Mouse (Mus musculus) hindbrain, embryonic 14.5 days (tissue): ENCODE data around the gene Arhgef6. TPM values are rescaled to one million over a fixed set of nuclear protein-coding genes. Genes with fewer than 3 reads are reported as not detected.

ENCODE experiments used
- ATAC-seq: fragments of 200-750 bp; cut with Nextera tagmentation; 2 replicates; pipeline ENCODE4 v1.8.0; 2017; ENCODE audit warnings: moderate number of reproducible peaks, mild to moderate bottlenecking, moderate TSS enrichment, moderate library complexity; ENCODE audit not compliant: low FRiP score
- DNase-seq: peaks from one replicate; pipeline ENCODE4 v3.0.0-alpha.2; 2015; ENCODE audit warnings: low spot score
- H3K27ac ChIP-seq: fragments of 300-500 bp; sonication (generic); 2 replicates; pipeline ENCODE4 v1.5.1; 2014; ENCODE audit warnings: mild to moderate bottlenecking, moderate library complexity
- H3K27me3 ChIP-seq: fragments of 300-500 bp; sonication (generic); 2 replicates; pipeline ENCODE4 v1.6.1; 2014; ENCODE audit warnings: mild to moderate bottlenecking, low read length, mixed read lengths; ENCODE audit not compliant: control insufficient read depth, insufficient read depth
- H3K36me3 ChIP-seq: fragments of 300-500 bp; sonication (generic); replicated peaks from 2 replicates; pipeline ENCODE4 v1.6.1; 2014; ENCODE audit not compliant: control insufficient read depth, insufficient read depth
- H3K4me1 ChIP-seq: fragments of 300-500 bp; sonication (generic); replicated peaks from 2 replicates; pipeline ENCODE4 v1.6.1; 2014; ENCODE audit warnings: antibody characterized with exemption, low read length, mixed read lengths; ENCODE audit not compliant: control insufficient read depth, insufficient read depth
- H3K4me2 ChIP-seq: fragments of 300-500 bp; sonication (generic); replicated peaks from 2 replicates; pipeline ENCODE4 v1.6.1; 2014; ENCODE audit warnings: mild to moderate bottlenecking, moderate library complexity
- H3K4me3 ChIP-seq: fragments of 300-500 bp; sonication (generic); replicated peaks from 2 replicates; pipeline ENCODE4 v1.5.1; 2014; ENCODE audit warnings: mild to moderate bottlenecking, low read length
- H3K9ac ChIP-seq: fragments of 300-500 bp; sonication (generic); 2 replicates; pipeline ENCODE4 v1.6.1; 2014
- H3K9me3 ChIP-seq: fragments of 300-500 bp; sonication (generic); 2 replicates; pipeline ENCODE4 v1.6.1; 2016; ENCODE audit warnings: low read length; ENCODE audit not compliant: control insufficient read depth
- WGBS: fragments of 180-500 bp; shearing (Covaris S2); extraction: QIAGEN DNeasy Blood & Tissue Kit; methylation state at CpG from one replicate; pipeline ENCODE4 v1.1.7; 2014; 5-methylcytosine and 5-hydroxymethylcytosine counted together
- polyA plus RNA-seq: library from polyadenylated mRNA; unstranded; fragments of >200 nt; fragmentation: Nextera tagmentation; extraction: Ambion mirVana; gene quantifications from 2 replicates; pipeline ENCODE4 v1.2.1, GENCODE M21; 2014

The Arhgef6 gene
- polyA plus RNA-seq, 1 experiment from 2014 or later: 8.8 TPM

DNA sequence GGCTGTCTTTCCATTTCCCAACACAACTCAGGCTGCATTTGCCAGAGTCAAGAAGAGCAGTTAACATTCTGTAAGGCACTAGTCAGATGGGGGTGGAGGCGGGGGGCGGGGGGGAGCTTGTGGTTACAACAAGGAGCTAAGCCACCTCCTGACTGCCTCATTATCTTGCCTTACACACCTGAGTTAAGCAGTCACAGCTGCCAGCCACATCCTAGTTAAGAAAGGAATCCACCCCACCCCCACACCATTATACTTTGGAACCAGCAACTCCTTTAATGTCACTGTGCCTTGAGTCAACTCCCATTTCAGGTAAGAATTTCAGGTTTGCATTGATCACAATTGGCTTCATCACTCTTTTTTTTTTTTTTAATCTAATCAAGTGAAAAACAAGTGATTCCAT lies 28.5 kb downstream of the Arhgef6 start:
- H3K9ac ChIP-seq: no peak overlapping the region
- H3K9me3 ChIP-seq: no peaks in the 10 kb centered on the region
- H3K4me3 ChIP-seq: no peak overlapping the region
- H3K4me2 ChIP-seq: no peak overlapping the region
- no peaks in the 10 kb centered on the region for H3K27me3 ChIP-seq
- DNase-seq (no peak), ATAC-seq (no peak)
- WGBS: 74% methylated on average over 2 of the region's 2 CpGs
- no peaks in the 10 kb centered on the region for H3K36me3 ChIP-seq
- no peak overlapping the region for H3K27ac ChIP-seq
- H3K4me1 ChIP-seq: no peaks in the 10 kb centered on the region

DNA sequence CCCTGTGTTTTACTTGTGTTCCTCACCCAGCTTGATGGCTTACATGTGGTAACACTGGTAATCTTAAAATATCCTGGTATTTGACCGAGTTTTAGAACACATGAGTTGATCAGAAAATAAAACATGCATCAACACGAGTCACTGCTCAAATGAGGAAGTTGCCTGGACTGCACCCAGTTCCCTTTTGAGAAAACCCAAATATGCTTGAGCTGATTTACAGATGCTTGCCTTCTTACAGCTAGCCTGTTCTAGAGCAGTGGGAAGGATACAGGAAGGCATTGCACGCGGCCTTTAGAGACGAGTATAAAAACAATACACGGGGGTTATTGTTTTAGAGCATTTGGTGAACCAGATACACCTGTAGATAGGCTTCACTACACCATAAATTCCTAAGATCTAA lies 31.8 kb downstream of the Arhgef6 start:
- no peak for ATAC-seq
- no peaks in the 10 kb centered on the region for H3K36me3 ChIP-seq
- no peaks in the 10 kb centered on the region for H3K27me3 ChIP-seq
- no peak overlapping the region for H3K9ac ChIP-seq
- H3K4me2 ChIP-seq: no peak overlapping the region
- 85% methylated on average over 6 of the region's 6 CpGs for WGBS
- H3K4me3 ChIP-seq: no peak overlapping the region
- no peaks in the 10 kb centered on the region for H3K4me1 ChIP-seq
- H3K27ac ChIP-seq: no peak overlapping the region
- no peak for DNase-seq
- H3K9me3 ChIP-seq: no peaks in the 10 kb centered on the region

DNA sequence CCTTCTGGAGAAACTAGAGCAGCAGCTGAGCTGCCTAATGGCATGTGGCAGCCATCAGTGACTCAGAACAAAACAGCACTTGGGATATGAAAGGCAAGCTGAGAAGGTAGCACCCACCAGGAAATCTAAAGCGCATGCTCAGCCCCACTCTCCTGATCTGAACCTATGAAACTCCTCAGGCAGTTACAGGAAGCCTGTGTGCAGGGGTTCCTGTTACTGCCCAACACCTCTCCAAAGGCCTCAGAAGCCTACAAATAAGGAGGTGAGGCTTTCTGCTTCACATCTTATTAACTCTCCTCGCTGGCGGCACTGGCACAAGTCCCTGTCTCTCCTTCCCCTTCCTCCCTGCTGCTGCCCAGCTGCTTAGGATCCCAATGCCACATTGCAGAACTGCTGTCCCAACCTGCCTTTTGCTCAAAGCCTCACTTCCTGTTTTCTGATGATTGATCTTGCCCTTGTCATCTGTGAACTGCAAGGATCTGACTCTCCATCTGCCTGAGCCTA lies 33.7 kb downstream of the Arhgef6 start:
- ATAC-seq (no peak), DNase-seq (no peak)
- H3K9ac ChIP-seq: no peak overlapping the region
- H3K4me2 ChIP-seq: no peak overlapping the region
- H3K9me3 ChIP-seq: no peaks in the 10 kb centered on the region
- H3K27me3 ChIP-seq: no peaks in the 10 kb centered on the region
- H3K4me1 ChIP-seq: no peaks in the 10 kb centered on the region
- H3K27ac ChIP-seq: no peak overlapping the region
- H3K36me3 ChIP-seq: no peaks in the 10 kb centered on the region
- WGBS: 84% methylated on average over 3 of the region's 3 CpGs
- H3K4me3 ChIP-seq: no peak overlapping the region

DNA sequence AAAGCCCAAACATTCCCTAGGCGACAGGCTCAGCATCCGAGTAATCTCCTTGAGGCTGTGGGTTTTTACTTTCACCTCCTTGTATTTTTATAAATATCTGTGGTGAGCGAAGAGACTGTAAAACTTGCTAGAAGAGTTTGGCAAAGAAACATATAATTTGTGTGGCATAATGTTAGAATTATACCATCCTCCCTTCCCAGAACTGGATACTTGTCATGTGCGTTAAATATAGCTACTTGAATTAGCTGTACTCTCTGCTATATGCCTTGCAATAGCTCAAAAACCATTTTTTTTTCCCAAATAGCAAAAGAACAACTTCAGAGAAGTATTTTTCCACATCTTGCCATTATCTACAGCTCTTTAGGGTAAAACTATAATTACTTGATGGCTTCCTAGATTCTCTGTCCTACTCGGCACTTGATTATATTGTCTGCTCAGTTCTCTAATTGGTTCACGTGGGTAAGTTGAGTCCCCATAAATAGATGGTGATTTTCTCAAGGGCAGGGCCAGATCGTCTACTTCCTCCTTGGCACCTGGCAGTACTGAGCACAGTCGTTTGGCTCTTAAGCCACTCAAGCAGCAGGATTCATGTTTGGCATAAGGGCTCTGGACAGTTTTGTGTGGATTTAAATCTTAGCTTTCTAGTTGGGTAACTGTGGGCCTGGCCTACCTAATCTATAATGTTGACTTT lies 35.2 kb downstream of the Arhgef6 start:
- Histone ChIP-seq H3K4me3 (no peak overlapping the region), H3K4me1 (no peaks in the 10 kb centered on the region), H3K9me3 (no peaks in the 10 kb centered on the region), H3K36me3 (no peaks in the 10 kb centered on the region), H3K4me2 (no peak overlapping the region), H3K27ac (no peak overlapping the region), H3K9ac (no peak overlapping the region), H3K27me3 (no peaks in the 10 kb centered on the region)
- no peak for ATAC-seq
- 83% methylated on average over 8 of the region's 8 CpGs for WGBS
- DNase-seq: no peak

DNA sequence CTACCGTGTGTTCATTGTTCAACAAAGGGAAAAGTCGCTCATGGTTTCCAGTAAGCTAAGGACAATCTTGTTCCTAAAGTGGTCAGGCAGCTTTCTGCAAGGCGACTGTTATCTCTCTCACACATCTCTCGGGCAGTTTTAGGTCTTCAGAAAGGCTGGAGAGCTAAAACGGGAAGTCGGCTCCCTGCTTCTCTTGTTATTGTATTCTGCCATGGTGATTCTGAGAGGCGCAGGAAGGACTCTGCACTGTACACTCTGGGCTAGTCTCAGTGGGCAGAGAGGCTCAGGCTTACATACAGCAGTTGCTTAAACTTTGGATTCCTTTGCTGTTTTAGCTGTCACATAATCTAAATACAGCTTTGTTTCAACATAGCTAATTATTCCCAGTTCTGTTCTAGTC lies 39.6 kb downstream of the Arhgef6 start:
- 79% methylated on average over 7 of the region's 7 CpGs for WGBS
- Histone ChIP-seq H3K4me3 (no peak overlapping the region), H3K4me2 (no peak overlapping the region), H3K36me3 (no peaks in the 10 kb centered on the region), H3K4me1 (no peaks in the 10 kb centered on the region), H3K9me3 (no peaks in the 10 kb centered on the region), H3K9ac (no peak overlapping the region), H3K27ac (no peak overlapping the region), H3K27me3 (no peaks in the 10 kb centered on the region)
- ATAC-seq (no peak), DNase-seq (no peak)

DNA sequence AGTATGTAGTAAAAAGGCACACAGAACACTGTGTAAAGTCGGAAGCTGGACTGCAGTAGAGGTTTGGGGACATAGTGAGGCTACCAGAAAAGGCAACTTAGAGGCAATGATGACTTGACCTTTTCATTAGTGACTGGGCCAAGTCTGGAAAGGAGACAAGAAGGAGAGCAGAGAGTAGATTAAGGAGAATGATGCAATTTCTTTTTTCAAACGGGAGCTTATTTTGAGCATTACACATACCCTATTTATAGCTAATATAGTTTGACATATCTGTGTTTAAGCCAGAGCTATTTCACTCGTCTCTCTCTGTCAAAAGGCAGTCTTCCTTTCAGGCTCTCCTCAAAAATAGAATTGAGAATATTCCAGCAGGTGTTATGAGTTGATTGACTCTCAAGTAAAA lies 50.1 kb downstream of the Arhgef6 start:
- DNase-seq (no peak), ATAC-seq (no peak)
- no peak overlapping the region for H3K27ac ChIP-seq
- H3K4me3 ChIP-seq: no peak overlapping the region
- no peaks in the 10 kb centered on the region for H3K36me3 ChIP-seq
- H3K4me2 ChIP-seq: no peak overlapping the region
- H3K27me3 ChIP-seq: no peaks in the 10 kb centered on the region
- WGBS: 82% methylated on average over 3 of the region's 3 CpGs
- no peaks in the 10 kb centered on the region for H3K9me3 ChIP-seq
- H3K9ac ChIP-seq: no peak overlapping the region
- no peaks in the 10 kb centered on the region for H3K4me1 ChIP-seq

DNA sequence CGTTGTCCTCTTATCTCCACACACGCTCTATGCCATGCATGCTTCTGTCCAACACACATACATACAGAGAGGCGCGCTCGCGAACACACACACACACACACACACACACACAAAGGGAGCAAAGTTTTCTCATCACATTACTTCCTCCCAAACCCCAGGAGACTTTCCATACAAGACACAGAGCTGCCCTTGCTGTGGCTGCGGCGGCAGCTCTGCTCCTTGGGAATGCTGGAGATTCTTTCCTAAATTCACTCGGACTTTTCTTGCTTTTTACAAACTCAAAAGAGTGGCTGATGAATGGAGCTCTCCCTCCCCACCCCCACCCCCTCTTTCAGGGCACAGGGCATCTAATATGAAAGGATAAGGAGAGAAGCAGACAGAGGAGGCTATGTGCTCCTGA lies 52.2 kb downstream of the Arhgef6 start:
- H3K4me2 ChIP-seq: no peak overlapping the region
- 56% methylated on average over 9 of the region's 9 CpGs for WGBS
- no peaks in the 10 kb centered on the region for H3K27me3 ChIP-seq
- no peak for DNase-seq
- no peak overlapping the region for H3K27ac ChIP-seq
- no peaks in the 10 kb centered on the region for H3K4me1 ChIP-seq
- H3K4me3 ChIP-seq: no peak overlapping the region
- no peak overlapping the region for H3K9ac ChIP-seq
- H3K9me3 ChIP-seq: no peaks in the 10 kb centered on the region
- no peaks in the 10 kb centered on the region for H3K36me3 ChIP-seq
- ATAC-seq: no peak

DNA sequence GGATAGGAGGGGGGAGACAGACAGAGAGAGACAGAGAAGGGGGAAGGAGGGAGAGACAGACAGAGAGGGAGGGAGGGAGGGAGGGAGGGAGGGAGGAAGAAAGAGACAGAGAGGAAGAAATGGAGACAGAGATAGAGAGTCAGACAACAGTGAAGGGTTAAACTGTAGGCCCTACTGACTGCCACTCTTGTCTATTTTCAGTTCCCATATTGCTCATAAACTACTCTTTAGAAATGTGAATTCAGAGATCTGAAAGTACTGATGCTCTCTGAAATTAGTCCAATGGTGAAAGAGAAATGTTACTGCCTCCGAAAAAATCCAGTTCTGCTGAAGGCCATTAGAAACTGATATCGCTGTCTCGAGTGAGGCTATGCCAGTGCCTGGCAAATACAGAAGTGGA lies 56.3 kb downstream of the Arhgef6 start:
- Histone ChIP-seq H3K4me2 (no peak overlapping the region), H3K27ac (no peak overlapping the region), H3K27me3 (no peaks in the 10 kb centered on the region), H3K4me1 (no peaks in the 10 kb centered on the region), H3K9me3 (no peaks in the 10 kb centered on the region), H3K36me3 (no peaks in the 10 kb centered on the region), H3K4me3 (no peak overlapping the region), H3K9ac (no peak overlapping the region)
- ATAC-seq: no peak
- no peak for DNase-seq
- WGBS: 97% methylated on average over 3 of the region's 3 CpGs

DNA sequence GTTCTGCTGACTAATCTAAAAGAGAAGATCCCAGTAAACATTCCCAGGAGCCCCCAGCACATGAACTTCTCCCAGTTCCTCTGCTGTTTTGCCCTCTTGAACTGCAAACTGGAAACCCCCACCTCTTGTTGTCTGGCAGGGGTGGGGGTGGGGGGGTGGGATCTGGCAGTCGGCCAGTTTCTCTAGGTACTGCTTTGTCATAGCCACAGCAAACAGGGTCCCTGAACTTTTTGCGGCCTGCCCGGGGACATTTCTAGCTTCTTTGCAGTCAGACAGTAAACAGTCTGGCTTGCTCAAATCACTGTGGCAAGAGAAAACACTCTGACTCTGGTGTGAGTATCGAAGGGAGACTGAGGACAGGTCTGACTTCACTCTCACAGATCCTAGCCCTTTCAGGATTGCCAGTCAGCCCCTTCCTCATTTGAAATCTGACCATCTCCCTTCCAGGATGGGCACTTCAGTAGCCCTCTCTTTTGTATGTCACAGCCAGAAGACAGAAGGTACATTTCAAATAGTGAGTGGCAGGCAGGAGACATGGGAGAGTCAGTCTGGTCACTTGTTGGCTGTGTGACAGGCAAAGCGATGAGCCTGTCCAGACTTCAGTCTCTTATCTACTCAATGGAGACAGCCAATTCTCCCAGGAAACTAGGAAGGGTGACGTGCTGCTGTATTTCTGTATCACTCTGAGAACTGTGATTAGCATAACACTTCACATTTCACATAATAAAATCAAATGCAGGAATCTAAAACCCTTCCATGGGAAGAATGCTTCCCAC lies 60.8 kb downstream of the Arhgef6 start:
- DNase-seq (no peak), ATAC-seq (peak; percentile 46; the same call in 1 of the 2 replicates)
- H3K36me3 ChIP-seq: no peaks in the 10 kb centered on the region
- no peak overlapping the region for H3K27ac ChIP-seq
- no peaks in the 10 kb centered on the region for H3K4me1 ChIP-seq
- H3K9me3 ChIP-seq: no peaks in the 10 kb centered on the region
- H3K4me2 ChIP-seq: no peak overlapping the region
- H3K9ac ChIP-seq: no peak overlapping the region
- H3K4me3 ChIP-seq: no peak overlapping the region
- 47% methylated on average over 6 of the region's 6 CpGs for WGBS
- H3K27me3 ChIP-seq: no peaks in the 10 kb centered on the region
